Mouse (Mus musculus) natural killer cell, adult 2 months (primary cell): Measurements from ENCODE around the gene Dnajb14.
"Not testable (repeated sequence)": the region's sequence is repeated elsewhere in the genome, so short reads cannot be mapped to it uniquely, and the experiment has no call there.

Experiments used
- DNase-seq, 2 experiments: peaks; one replicate each; pipeline ENCODE4 v3.0.0; 2022; ENCODE audit warnings: low spot score in 2 of 2

Dnajb14 gene

DNA sequence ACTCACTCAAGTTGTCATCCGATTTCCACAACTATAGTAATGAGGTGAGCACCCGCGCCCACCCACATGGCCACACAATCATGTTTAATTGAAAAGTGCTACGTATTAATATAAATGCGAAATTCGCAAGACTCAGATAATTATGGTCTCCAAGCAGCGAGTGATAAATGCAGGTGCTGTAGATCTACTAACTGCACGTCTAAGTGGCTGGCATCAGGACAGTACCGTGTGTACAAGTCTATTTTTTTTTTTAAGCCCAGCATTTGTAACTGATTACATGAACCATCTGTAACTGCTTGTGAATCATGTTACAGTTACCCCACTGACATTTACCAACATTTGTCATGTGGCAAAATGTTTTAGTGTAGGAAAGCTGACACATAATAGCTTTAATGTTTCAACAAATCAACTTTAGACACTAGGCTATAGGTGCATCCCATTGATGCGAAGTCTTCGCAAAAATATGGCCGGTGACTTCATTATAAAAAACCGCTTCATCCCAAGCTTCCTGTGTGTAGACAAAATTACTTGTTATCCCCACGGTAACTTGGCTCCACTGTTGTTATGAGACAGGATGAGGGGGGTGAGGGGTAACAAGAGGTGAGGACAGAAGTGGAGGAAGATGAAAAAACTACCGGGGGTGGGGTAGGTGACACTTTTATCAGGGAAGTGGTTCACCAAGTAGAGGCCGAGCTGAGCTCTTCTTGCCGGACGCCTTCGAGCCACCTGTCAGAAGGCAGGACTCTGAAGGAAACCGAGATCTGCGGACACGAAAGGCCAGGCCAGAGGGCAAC is 3.9 kb upstream of the Dnajb14 start:
- DNase-seq: peak in 1 of 2 experiments; percentile 89

DNA sequence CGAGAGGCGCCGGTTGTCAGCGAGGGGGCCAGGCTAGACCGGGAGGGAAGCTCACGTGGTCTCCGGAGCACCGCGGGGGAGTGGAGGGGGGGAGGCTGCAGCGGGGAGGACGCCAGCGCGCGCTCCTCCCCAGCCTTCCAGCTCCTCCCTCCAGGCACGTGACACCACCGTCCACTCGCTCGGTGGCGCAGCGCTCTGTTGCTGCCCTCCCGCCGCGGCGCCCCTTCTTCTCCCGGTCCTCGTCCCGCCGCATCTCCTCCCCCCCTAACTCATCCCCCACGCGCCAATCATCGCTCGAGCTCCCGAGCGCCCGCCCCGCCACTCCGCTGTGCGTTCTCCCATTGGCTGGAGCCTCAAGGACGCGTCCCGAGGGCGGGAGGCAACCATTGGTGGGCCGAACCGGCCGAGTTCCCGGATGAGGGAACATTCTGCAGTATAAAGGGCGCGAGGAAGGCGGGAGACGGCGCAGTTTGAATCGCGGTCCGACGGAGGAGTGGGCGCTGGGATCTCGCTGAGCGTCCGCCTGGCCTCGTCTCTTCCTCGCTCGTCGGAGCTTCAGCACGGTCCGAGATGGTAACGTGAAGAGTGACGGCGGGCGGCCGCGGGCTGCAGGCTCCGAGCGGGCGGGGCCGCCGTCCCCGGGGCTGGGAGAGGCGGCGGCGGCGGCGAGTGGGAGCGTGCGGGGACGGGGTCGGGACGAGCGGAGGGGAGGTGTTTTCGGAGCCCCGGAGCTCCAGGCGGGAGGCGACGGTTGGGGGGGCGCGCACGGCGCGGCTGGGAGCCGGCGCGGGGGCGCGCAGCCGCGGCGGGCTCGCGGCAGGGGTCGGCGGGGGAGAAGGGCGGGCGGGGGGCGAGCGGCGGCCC is 3.1 kb upstream of the Dnajb14 start, which contains the start of gene H2afz:
Gene H2afz (plus strand): TSS at position 364 of the 864 bp plus-strand sequence.
- DNase-seq: peak; percentile 96 to 97

DNA sequence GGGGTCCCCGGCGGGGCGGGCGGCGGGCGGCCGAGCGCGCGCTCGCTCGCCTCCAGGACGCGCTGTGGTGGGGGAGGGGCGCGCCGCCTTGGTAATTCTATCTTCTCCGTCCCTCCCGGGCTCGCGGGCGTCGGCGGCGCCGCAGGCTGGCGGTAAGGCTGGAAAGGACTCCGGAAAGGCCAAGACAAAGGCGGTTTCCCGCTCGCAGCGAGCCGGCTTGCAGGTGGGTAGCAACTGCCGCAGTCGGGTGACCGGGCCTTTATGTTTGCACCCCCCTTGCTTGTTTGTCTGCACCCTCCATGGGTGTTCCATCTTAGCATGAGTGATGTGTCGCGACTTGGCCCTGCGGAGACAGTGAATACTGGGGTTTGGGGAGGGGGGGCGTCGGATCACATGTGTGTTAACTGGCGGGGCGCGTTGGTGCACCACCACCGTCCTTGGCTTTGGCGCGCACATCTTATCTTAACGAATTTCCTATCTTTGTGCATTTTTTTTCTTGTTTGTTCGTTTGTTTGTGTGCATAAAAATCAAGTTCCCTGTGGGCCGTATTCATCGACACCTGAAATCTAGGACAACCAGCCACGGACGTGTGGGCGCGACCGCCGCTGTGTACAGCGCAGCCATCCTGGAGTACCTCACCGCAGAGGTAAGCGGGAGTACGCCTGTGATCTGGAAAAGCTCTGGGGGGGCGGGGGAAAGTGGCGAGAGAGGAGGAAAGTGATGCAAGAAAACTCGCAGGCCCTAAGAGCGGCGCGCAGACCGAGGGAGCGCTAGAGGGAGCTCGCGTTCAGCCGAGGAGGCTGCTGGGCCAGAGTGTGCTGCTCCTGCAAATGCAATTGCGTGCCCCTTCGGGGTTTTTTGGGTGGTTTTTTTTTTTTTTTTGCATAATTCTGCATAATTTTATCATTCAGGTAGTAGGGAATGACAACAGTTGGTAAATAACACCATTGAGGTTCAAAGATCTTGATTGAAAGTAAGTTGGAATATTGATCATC is 2.2 kb upstream of the Dnajb14 start:
- peak; percentile 76 to 85 for DNase-seq

DNA sequence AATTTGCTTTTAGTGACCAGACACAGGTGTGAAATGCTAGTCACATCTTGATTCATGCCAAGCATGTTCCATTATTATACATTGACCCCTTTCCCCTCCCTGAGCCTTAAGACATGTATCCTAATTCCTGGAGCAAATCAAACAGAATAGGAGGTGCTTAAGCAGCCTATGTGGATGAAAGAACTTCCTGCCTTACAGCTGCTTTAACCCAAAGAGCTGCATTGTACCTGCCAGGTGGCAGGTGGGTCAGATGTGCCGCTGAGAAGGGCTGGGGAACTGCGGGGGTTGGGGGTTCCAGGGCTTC is 390 bp upstream of the Dnajb14 start:
- DNase-seq: no peak

DNA sequence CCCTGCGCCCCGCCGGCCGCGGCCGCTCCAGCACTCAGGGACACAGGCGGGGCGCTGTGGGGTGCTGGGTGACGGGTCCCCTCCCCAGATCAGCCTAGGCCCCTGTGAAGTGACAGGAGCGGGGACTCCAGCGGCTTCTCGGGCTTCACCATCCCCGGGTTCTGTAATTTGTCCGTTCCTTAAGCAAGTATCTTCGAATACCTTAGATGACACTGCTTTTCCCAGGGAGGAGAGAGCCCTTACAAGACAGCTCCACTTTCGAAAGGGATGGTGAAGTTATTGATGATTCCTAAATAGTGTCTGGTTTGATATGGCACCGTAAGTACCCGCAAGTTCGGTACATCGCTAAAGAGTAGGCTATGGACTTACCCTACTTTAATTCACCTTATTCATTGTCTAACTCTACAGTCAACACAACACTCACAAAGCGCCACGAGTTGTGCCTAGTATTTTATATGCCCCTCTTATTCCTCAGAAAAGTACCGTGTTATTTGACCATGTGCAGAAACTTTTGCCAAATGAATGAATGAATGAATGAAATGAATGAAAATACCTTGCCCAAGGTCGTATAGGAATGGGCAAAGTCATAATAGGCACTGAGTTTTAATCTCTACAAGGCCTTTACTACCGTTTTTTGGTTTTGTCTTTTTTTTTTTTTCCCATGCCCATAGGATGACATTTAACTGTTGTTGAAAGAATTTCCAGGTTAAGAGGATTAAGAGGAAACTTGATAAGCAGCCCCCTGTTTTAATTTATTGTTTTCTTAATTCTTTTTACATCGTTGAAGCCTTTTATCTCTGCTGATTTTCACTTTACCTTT is 829 bp downstream of the Dnajb14 start:
- no peak for DNase-seq

DNA sequence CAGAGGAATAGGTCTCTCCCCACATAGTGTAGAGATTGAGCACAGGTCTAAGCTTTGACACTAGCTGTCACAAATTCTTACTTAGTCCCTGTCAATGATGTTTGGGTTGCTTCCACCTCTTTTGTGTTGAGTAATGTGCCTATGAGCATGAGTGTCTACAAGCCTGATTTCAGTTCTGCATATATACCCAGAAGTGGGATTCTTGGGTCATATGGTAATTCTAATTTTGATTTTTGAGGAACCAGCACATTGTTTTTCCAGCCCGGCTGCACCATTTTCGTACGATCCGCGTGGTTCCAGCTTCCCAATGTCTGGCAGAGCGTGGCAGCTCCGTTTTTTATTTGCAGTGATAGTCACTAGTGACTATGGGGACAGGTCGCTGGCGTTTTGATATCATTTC is 1.9 kb downstream of the Dnajb14 start:
- no peak for DNase-seq

DNA sequence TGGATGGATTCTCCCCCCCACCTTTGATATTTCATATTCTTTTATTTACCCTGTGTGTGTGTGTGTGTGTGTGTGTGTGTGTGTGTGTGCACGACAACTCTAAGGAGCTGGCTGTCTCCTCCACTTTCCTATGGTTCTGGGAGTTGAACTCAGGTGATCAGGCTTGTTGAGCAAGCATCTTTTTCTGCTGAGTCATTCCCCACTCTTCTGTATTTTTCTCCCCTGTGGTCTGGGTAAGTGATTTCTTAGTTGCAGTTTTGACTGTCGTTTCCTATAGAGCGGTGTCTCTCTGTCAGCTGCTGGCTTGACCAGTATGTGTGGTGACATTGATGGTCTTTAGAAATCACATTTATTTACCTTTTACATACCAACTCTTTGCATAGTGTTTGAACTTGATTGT is 11.8 kb downstream of the Dnajb14 start:
- no peak for DNase-seq

DNA sequence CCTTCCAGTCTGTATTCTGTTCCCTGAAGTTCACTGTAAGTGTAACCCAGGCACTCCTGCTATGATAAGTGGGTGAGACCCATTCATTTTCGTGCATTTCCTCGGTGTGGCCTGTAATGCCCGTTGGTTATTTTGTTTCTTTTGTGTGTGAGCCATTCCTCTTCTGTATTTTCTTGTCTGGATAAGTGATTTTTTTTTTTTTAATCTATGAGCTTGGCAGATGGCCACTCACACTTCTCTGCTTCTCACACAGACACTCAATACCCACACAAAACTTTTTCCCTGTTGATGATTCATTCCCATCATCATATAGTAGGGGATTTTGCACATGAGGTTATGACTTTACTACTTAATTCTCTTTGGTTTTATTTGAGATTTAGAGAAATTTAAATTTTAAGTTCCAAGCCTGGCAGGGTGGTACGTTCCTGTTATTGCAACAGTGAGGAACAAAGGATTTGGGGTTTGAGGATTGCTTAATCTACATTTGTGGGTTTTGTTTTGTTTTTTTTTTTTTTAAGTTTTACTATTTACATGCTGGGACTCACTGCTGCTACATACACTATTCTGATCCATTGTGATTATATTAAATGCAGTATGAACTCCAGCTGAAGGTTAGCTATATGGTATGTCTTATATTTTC is 12.8 kb downstream of the Dnajb14 start:
- no peak for DNase-seq

DNA sequence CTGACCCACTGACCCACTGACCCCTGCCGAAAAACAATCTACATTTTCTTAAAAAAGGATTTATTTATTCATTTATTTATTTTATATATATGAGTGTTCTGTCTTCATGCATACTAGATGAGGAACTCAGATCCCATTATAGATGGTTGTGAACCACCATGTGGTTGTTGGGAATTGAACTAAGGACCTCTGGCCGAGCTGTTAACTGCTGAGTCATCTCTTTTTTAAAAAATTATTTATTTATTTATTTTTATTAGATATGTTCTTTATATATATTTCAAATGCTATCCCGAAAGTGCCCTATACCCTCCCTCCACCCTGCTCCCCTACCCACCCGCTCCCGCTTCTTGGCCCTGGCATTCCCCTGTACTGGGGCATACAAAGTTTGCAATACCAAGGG is 13.6 kb downstream of the Dnajb14 start:
- DNase-seq: no peak

DNA sequence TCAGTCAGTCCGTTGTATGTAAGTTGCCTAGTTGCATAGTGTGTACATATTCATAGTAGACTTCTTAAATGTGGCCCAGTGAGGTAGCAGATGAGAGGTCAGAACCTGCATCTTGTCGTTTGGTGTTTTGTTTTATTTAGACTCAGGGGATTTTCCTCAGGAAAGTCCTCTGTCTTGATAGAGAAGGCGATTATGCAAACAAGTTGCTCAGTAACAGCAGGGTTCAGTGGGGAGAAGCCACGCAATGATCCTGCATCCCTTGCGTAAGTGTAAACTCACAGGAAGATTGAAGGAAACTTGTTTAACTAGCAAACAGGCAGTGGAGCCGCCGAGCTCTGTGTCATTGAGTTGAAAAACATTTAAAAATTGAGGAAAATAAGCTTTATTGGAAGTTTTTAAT is 20.5 kb downstream of the Dnajb14 start:
- DNase-seq: no peak

DNA sequence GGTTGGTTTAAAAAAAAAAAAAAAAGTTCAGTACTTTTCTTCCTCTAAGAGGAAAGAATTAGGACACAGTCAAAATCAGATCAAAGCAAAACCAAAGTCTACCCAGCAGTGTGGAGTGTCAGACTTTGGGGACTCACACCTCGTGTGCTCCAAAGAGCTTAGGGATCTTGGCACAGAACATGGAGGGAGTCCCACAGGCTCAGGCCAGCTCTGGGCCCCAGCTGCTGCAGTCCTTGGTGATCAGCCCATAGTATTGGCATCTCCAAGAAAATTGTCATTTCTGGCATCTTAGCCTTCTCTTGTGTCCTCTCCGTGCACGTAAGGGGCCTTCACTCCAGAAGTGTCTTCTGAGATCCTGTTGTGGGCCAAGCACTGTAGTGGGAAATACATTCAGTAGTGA is 23.6 kb downstream of the Dnajb14 start:
- no peak for DNase-seq

DNA sequence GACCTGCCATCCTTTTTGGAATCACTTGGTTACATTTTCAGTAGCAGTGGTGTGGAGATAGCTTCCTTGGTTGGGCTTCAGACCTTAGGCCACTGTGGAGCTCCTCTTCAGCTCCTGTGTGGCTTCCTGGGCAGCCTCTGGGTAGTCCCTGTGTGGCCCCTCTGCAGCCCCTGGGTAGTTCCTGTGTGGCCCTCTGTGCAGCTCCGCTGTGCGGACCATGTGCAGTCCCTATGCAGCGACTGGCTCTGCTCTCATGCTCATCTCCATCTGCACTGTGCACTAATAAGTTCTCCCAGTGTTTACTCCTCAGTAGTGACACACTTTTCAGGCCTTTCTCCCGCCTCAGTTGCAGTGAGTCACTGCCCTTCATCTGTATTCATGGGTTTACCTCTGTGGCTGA is 24.6 kb downstream of the Dnajb14 start:
- DNase-seq: no peak

DNA sequence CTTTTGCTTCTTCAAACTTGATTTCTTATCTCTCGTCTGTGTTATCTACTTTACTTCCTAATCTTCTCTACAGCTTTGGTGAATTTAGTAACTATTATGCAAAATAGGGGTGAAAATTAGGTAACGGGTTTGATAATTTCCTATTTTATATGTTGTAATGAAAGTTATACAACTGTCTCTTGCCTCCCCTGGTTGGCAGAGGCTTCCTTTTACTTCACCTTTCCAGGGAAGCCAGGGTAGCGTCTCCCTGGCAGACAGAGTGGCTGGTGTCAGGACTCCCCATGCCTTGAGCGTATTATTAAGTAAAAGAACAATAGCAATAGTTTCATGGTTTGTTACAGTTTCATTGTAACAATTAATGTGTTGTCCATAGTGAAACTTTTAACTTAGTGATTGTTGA is 26.3 kb downstream of the Dnajb14 start:
- no peak for DNase-seq

DNA sequence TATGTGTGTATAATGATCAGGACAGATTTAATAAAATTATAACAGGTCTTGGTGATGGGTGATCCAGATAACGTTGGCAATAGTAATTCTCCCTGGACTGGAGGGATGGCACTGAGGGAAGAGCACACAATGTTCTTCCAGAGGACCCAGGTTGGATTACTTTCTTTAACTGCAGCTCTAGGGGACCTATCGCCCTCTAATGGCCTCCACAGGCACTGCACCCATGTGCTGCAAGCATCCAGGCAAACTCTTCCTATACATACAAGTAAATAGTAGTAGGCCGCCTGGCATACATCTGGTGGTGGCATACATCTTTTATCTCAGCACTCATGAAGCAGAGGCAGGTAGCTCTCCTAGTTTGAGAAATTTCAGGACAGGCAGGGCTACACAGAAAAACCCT is 27.7 kb downstream of the Dnajb14 start:
- DNase-seq: peak in 1 of 2 experiments; percentile 10

DNA sequence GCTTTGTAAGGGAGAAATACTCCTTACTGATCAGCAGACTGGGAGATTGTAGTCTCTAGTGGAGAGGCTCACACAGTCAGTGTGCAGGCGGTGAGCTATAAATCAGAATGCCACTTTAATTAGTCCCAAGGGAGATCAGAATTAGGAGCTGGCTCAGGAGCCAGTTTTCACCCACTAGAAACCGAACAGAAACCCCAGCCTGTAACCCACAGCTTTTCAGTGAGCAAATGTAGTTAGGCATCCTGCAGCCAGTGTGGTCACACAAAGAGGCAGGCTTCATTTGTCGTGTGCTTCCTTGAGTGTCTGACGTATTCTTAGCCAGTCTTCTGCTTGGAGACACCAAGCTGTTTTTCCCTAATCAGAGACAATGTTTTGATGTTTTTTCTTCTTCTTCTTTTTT is 28.9 kb downstream of the Dnajb14 start:
- DNase-seq: no peak

DNA sequence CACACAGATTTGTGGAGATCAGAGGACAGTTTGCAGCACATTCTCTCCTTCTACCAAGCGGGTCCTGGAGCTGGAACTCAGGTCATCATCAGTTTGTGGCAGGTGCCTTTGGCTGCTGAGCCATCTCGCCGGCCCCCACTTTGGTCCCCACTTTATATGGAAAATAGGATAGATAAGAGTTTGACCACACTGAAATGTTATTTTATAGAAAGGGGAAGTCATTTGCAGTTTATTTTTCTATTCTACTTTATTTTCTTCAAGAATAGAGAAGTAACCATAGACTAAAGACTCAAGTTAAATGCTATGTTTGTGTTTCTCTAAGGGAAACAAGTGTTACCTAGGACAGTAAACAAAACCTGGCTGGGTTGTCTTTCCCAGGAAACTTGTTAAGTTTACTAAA is 29.4 kb downstream of the Dnajb14 start:
- no peak for DNase-seq

DNA sequence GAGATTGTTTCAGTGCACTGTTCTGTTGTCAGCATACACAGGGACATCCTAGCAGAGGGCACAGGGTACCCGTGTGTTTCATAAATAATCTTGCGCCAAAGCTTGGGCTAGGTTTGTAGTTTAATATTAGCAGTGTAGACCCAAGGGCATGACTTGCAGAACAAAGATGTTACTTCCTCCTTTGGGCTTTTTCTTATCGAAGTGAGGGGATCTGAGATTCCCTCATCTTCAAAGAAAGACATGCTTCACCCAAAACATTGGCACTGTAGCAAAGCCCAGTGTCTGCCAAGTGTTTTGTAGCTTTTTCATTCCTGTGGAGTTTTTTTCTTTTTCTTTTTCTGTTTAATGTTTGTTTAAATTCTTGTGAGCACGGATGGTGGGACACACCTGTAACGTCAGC is 30.2 kb downstream of the Dnajb14 start:
- no peak for DNase-seq

DNA sequence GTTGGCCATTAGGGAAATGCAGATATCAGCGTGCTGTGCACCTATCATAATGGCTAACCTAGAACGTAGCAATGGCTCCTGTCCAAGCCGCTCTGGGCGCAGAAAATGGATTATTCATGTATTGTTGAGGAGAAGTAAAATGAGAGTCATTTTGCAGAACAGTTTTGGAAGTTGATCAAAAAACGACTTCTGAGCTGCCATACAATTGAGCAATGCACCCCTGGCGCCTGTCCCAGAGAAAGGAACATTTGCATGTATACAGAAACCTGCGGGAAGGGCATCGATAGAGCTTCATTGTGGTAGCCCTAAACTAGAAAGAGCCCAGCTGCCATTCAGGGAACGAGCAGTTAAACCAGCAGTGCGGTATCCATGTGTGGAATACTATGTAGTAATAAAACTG is 32.7 kb downstream of the Dnajb14 start:
- no peak for DNase-seq

DNA sequence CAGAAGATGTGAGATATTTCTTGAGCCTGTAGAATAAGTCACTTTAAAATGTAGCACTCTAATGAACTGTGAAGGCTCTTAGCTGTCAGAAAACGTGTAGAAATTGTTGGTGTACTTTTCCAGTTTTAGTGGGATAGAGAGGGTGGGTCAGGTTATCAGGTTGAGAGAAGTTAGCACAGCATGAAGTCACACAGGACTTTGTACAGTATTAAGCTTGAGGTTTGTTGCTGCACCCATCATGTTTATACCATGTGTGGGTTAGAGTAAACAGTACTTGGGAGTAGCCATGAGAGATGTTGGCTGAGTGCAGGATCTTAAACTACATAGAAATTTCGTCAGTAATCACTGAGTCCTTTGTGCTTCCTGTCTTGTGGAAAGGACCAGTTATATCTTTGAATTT is 45.6 kb downstream of the Dnajb14 start:
- no peak for DNase-seq

DNA sequence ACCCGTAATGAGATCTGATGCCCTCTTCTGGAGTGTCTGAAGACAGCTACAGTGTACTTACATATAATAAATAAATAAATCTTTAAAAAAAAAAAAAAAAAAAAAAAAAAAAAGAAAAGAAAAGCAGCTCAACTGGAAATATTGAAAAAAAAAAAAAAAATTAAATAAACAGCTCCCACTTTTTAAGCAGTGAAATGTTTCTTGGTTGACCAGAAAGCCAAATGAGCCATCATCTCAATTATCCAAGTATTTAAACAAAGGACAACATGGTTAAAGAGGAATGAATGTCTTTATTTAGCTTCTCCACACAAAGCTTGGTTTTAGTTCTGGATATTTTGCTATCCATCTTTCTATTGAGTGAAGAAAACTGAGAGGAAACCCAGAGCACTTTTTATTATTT is 47.1 kb downstream of the Dnajb14 start:
- DNase-seq: not testable (repeated sequence)
